Mouse (Mus musculus): ENCODE measurements around the gene Ttc28.

DNA sequence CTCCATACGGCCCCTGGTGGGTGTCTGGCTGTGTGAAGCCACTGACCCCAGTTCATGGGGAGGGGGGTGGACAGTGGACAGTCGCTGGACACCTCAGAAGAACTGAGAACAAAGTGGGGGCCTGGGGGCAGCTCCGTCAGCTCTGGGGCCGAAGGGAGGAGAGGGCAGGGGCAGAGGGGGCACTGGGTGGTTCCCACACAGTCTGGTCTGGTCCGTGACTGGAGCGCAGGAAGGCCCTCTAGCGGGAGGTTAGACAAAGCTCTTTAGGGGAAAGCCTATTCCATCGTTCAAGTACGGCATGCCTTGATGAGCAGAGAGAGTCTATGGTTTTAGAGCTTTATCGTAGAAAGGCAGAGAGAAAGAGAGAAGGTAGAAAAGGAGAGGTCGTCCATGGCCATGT is 307.0 kb downstream of the Ttc28 start:
- TF ChIP-seq CTCF (IDR thresholded peaks at IDR 0.05; ENCODE audit: borderline replicate concordance, insufficient read depth, low read depth, low read length) (no peak), POLR2A (IDR thresholded peaks at IDR 0.05; ENCODE audit: borderline replicate concordance, insufficient read depth, low read length) (no peak)
